Mouse (Mus musculus) heart, embryonic 11.5 days (tissue): ENCODE data around the gene Tpra1. TPM values are rescaled to one million over a fixed set of nuclear protein-coding genes. Genes with fewer than 3 reads are reported as not detected.

Experiments
- ATAC-seq: fragments of 200-750 bp; cut with Nextera tagmentation; replicated peaks from 2 replicates; pipeline ENCODE4 v1.8.0; 2017; ENCODE audit warnings: moderate library complexity; ENCODE audit not compliant: insufficient number of reproducible peaks, low FRiP score, low TSS enrichment
- H3K27ac ChIP-seq: fragments of 300-500 bp; sonication (generic); 2 replicates; pipeline ENCODE4 v1.5.1; 2014; ENCODE audit warnings: mild to moderate bottlenecking, low read depth, low read length
- H3K27me3 ChIP-seq: fragments of 300-500 bp; sonication (generic); 2 replicates; pipeline ENCODE4 v1.6.1; 2014; ENCODE audit warnings: mild to moderate bottlenecking, low read length, mixed read lengths; ENCODE audit not compliant: control insufficient read depth, insufficient read depth
- H3K36me3 ChIP-seq: fragments of 300-500 bp; sonication (generic); 2 replicates; pipeline ENCODE4 v1.6.1; 2014; ENCODE audit warnings: mild to moderate bottlenecking, low read length, moderate library complexity, mixed read lengths; ENCODE audit not compliant: control insufficient read depth, insufficient read depth
- H3K4me1 ChIP-seq: fragments of 300-500 bp; sonication (generic); 2 replicates; pipeline ENCODE4 v1.6.1; 2014; ENCODE audit warnings: low read length; ENCODE audit not compliant: control insufficient read depth, insufficient read depth
- H3K4me2 ChIP-seq: fragments of 300-500 bp; sonication (generic); 2 replicates; pipeline ENCODE4 v1.6.1; 2014; ENCODE audit warnings: mild to moderate bottlenecking, moderate library complexity
- H3K4me3 ChIP-seq: fragments of 300-500 bp; sonication (generic); 2 replicates; pipeline ENCODE4 v1.5.1; 2014; ENCODE audit warnings: low read depth, low read length
- H3K9ac ChIP-seq: fragments of 300-500 bp; sonication (generic); 2 replicates; pipeline ENCODE4 v1.6.1; 2014; ENCODE audit warnings: mild to moderate bottlenecking, low read depth, low read length, moderate library complexity
- H3K9me3 ChIP-seq: fragments of 300-500 bp; sonication (generic); replicated peaks from 2 replicates; pipeline ENCODE4 v1.6.1; 2016; ENCODE audit warnings: low read length; ENCODE audit not compliant: control insufficient read depth
- WGBS: fragments of 180-500 bp; shearing (Covaris S2); extraction: QIAGEN DNeasy Blood & Tissue Kit; methylation state at CpG from one replicate; pipeline ENCODE4 v1.1.7; 2014; ENCODE audit not compliant: insufficient replicate concordance; 5-methylcytosine and 5-hydroxymethylcytosine counted together
- polyA plus RNA-seq: library from polyadenylated mRNA; unstranded; fragments of >200 nt; fragmentation: Nextera tagmentation; extraction: Ambion mirVana; gene quantifications from 2 replicates; pipeline ENCODE4 v1.2.1, GENCODE M21; 2014

The Tpra1 gene
- polyA plus RNA-seq, 1 experiment from 2014 or later: 41.8 TPM

DNA sequence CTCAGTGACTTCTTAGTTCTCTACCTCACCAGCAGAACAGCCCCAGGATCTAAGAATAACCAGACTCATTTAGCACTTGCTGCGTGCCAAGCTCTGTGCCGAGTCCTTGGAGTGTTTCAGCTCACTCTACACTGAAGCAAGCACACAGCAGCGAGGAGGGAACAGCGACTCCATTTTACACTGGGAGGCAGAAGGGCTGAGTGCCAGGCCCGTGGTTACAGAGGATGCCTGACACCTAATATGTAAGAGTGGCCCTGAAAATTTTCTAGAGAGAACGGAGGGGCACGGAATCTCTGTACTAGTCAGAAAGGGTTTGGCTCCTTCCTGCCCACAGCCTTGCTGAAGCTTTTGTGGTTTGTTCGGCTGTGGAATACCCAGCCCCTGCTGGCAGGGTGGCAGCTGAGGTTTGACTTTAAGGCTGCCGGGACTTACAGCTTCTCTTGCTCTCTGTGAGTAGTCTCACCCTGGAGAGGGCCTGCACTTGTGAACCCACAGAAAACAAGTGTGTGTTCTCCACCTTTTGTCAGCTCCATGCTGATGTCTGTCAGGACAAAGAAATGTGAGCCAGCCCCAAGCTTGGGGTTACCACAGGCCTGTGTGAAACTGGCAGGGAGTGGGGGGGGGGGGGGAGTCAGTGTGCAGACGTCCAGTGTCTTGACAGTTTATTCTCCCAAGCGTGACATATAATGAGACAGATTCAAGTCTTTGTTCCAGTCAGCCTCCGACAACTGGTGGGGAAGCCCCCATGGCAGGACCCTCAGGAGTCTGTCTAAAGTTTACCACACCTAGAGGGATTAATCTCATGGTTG lies 37.4 kb downstream of the Tpra1 start:
- Histone ChIP-seq H3K36me3 (no peaks in the 10 kb centered on the region), H3K4me2 (peak overlapping the region; percentile 31), H3K27ac (peak overlapping the region; percentile 71), H3K4me1 (peaks cover 51% of the 10 kb centered on the region), H3K9me3 (no peaks in the 10 kb centered on the region), H3K4me3 (no peak overlapping the region), H3K27me3 (no peaks in the 10 kb centered on the region), H3K9ac (peak overlapping the region; percentile 54; the same call in 1 of the 2 replicates)
- no peak for ATAC-seq
- WGBS: 46% methylated on average over 12 of the region's 12 CpGs

DNA sequence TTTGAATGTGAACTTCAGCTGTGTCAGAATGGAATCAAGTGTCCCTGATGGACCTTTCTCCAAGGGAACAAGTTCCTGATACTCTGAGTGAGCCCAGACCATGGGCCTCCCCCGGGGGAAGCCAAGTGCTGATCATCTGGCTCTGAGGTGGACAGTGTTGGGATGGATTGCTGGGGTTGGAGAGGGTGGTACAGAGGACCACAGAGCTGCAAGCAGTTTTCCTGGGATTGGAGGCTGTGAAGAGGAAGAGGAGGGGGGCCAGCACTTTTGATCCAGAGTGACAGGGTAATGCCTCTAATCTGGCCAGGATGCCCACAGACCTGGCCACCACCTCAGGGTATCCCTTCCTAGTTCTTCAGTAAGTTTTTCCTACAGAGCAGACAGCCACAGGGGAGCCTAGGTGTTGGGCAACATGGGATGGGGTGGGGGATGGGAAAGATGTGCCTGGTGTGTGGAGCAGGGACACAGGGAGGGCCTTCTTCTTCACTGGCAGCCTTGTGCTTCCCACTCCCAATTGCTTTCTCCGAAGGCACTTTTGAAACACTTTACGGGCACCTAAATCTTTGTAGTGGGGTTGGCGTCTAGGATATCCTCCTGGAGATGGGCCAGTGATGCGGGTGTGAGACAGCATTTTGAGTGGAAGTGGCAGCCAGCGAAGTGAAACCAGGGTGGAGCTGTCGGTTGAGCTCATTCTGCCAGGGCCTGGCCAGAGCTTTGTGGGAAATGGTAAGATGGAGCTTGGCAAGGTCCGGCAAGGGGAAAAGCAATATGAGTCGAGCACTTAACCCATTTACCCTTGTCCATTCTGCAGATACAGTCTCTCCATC lies 38.3 kb downstream of the Tpra1 start:
- H3K4me3 ChIP-seq: no peak overlapping the region
- WGBS: 79% methylated on average over 9 of the region's 9 CpGs
- H3K27ac ChIP-seq: peak overlapping the region; percentile 88
- H3K4me2 ChIP-seq: no peak overlapping the region
- 0 out of 2 replicates have a peak overlapping the region, but pooled peaks have one; percentile 54 for H3K9ac ChIP-seq
- H3K9me3 ChIP-seq: no peaks in the 10 kb centered on the region
- peaks cover 51% of the 10 kb centered on the region for H3K4me1 ChIP-seq
- ATAC-seq: no peak
- H3K27me3 ChIP-seq: no peaks in the 10 kb centered on the region
- H3K36me3 ChIP-seq: no peaks in the 10 kb centered on the region

DNA sequence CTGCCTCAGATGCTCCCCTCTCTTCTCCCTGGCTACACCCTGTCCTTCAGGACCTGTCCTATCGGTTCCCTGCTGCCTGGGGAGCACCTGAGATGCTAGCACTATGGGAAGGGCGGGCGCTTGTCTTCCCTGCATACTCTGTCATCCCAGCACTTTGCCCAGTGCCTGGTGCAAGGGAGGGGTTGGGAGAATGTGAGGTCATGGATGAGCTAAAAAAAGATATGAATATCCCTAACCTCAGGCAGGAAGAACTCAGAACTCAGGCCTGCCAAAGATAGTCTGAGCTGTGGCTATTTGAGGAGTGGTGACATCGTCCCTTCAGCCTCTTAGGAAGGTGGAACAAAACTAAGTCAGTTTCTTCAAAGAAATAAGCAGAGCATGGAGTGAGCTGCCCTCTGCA lies 39.6 kb downstream of the Tpra1 start:
- Histone ChIP-seq H3K9me3 (no peaks in the 10 kb centered on the region), H3K4me1 (peaks cover 47% of the 10 kb centered on the region), H3K4me2 (peak overlapping the region; percentile 11; the same call in 1 of the 2 replicates), H3K27me3 (no peaks in the 10 kb centered on the region), H3K36me3 (no peaks in the 10 kb centered on the region), H3K9ac (peak overlapping the region; percentile 56; the same call in 1 of the 2 replicates), H3K4me3 (no peak overlapping the region), H3K27ac (peak overlapping the region; percentile 88)
- ATAC-seq: peak; percentile 50; the same call in 1 of the 2 replicates
- 48% methylated on average over 4 of the region's 4 CpGs for WGBS

DNA sequence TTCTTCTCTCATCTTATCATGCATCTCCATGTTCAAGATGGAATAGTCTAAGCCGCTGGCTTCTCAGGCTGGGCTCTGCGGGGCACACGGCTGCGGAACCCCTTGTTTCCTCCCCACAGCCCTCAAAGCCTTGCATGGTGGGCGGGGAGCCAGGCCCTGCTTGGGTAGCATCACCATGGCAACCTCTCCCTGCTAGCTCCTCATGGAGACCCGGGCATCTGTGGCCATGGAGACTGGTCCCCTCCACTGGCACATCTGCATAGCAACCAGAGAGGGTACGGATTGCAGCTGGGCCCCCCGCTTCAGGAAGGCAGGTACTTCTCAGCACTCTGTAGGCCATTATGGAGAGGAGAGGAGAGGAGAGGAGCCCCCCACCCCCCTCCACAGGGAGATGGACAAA lies 40.5 kb downstream of the Tpra1 start:
- Histone ChIP-seq H3K4me1 (peaks cover 45% of the 10 kb centered on the region), H3K27ac (0 out of 2 replicates have a peak overlapping the region, but pooled peaks have one; percentile 88)
- 51% methylated on average over 8 of the region's 8 CpGs for WGBS

DNA sequence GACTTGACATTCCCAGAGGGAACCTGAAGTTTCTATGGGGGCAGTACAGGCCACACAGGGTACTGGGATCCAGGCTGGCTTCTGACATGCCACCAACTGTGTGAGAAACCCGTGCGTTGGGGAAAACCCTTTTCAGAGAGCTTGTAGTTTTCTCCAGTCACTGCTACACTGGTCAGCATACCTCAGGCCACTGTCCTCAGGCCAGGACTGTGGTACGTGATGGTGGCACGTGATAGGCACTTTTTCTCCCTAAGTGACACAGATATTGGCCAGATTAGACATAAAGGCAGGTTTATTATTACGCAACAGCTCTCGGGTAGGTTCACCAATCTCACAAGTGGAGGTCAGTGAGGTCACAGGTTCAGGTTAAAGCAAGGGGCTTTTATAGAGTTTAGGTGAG lies 41.6 kb downstream of the Tpra1 start:
- ATAC-seq: no peak
- H3K36me3 ChIP-seq: no peaks in the 10 kb centered on the region
- 71% methylated on average over 6 of the region's 6 CpGs for WGBS
- no peak overlapping the region for H3K27ac ChIP-seq
- no peaks in the 10 kb centered on the region for H3K27me3 ChIP-seq
- H3K9me3 ChIP-seq: no peaks in the 10 kb centered on the region
- peaks cover 36% of the 10 kb centered on the region for H3K4me1 ChIP-seq
- H3K9ac ChIP-seq: no peak overlapping the region
- no peak overlapping the region for H3K4me2 ChIP-seq
- no peak overlapping the region for H3K4me3 ChIP-seq

More for the DNA sequence above, 40.5 kb downstream of the Tpra1 start:
- no peaks in the 10 kb centered on the region for H3K27me3 ChIP-seq
- no peaks in the 10 kb centered on the region for H3K36me3 ChIP-seq
- no peak overlapping the region for H3K9ac ChIP-seq
- ATAC-seq: no peak
- H3K4me3 ChIP-seq: no peak overlapping the region
- no peaks in the 10 kb centered on the region for H3K9me3 ChIP-seq
- no peak overlapping the region for H3K4me2 ChIP-seq

DNA sequence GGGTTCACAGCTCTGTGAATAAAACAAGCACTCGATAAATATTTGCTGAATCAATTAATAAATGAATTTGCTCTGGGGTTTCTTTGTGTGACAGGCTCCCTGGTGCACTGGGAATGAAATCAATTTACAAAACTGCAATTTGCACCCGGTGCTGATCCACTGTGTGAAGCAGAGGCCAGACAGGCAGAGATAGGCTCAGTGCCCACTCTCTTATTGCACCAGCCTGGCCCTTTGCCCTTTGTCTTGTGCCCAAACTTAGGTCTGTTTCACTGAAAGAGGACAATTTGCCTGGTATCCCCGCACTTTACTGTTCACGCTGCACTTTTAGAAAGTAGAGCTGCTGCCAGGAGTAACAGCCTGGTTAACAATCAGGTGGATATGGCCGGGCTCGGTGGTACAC lies 44.4 kb downstream of the Tpra1 start:
- WGBS: 80% methylated on average over 6 of the region's 6 CpGs
- H3K9ac ChIP-seq: no peak overlapping the region

DNA sequence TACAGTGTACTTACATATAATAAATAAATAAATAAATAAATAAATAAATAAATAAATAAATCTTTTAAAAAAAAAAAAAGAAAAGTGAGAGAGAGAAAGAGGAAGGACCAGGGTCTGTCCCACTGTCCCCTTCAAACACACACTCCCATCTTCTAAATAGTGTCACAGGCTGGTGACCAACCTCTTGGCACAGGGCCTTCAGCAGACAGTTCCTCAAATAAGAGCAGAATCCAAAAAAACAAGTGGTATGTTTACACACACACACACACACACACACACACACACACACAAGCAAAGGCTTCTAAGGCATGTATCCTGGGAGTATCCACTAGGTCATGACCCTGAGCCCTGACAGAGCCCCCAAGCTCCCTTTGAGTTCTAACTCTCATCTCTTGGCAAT lies 45.7 kb downstream of the Tpra1 start:
- no peak for ATAC-seq

More for the DNA sequence above, 44.4 kb downstream of the Tpra1 start:
- no peak for ATAC-seq
- no peak overlapping the region for H3K27ac ChIP-seq
- no peaks in the 10 kb centered on the region for H3K36me3 ChIP-seq
- H3K4me3 ChIP-seq: no peak overlapping the region
- H3K27me3 ChIP-seq: no peaks in the 10 kb centered on the region
- no peak overlapping the region for H3K4me2 ChIP-seq
- no peaks in the 10 kb centered on the region for H3K9me3 ChIP-seq
- peaks cover 9% of the 10 kb centered on the region for H3K4me1 ChIP-seq

DNA sequence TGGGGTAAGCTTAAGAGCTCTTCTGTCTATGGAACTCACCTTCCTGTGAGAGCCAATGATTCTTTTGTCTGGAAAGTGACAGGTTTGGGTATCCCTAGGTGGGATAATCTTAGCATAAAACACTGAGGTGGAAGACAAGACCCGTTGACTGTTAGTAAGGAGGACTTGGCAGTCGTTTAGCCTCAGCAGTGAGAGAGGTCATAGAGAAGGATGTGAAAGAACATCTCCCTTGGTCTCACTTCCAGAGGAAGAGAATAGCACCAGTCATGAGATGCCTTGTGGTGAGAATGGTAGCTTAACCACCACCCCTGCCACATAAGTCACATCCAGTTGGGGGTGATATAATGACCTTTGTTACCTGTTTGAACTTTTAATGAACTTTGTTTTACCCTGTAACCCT lies 54.7 kb downstream of the Tpra1 start:
- Histone ChIP-seq H3K36me3 (no peaks in the 10 kb centered on the region), H3K4me2 (no peak overlapping the region), H3K27ac (no peak overlapping the region), H3K4me3 (no peak overlapping the region), H3K9ac (no peak overlapping the region), H3K4me1 (peaks cover 19% of the 10 kb centered on the region), H3K9me3 (no peaks in the 10 kb centered on the region), H3K27me3 (no peaks in the 10 kb centered on the region)
- ATAC-seq: no peak
- WGBS: 78% methylated on average over 2 of the region's 2 CpGs

More for the DNA sequence above, 45.7 kb downstream of the Tpra1 start:
- no peaks in the 10 kb centered on the region for H3K27me3 ChIP-seq
- 0 out of 2 replicates have a peak, but pooled peaks cover under 1% of the 10 kb centered on the region for H3K4me1 ChIP-seq
- H3K9ac ChIP-seq: no peak overlapping the region
- no peaks in the 10 kb centered on the region for H3K9me3 ChIP-seq
- H3K27ac ChIP-seq: no peak overlapping the region
- H3K4me2 ChIP-seq: no peak overlapping the region
- no peak overlapping the region for H3K4me3 ChIP-seq
- H3K36me3 ChIP-seq: no peaks in the 10 kb centered on the region
